In genomic region chr19:59344304-59344711, GRCm38 (mm10) we compare ENCODE assay signal across 8 mouse cellular contexts. TPM values are rescaled to one million over a fixed set of nuclear protein-coding genes. Genes with fewer than 3 reads are reported as not detected.
A peak's percentile ranks its signal among the peaks of the same experiment; 100 is the strongest.
DNase-seq lines count a peak whose midpoint lies in the region; ATAC-seq and TF ChIP-seq lines count a peak whose summit lies in the region.

No protein-coding gene starts in this region.

- H3K27ac ChIP-seq in embryonic facial prominence, embryonic 12.5 days, result no peak overlapping the region
- H3K27ac ChIP-seq in layer of hippocampus, adult 2 months, result peak overlapping the region; percentile 96

- under 1% methylated on average over 14 of the region's 14 CpGs for WGBS in embryonic facial prominence, embryonic 12.5 days

- ATAC-seq in activated CD4-positive, CD25-positive, alpha-beta regulatory T cell, adult 4 months, result peak; percentile 21
- ATAC-seq in embryonic facial prominence, embryonic 12.5 days (ENCODE audit: insufficient number of reproducible peaks, insufficient read depth, low FRiP score, low TSS enrichment), result no peak; the same call in 1 of the 2 replicates

- peak; percentile 32 to 41 for DNase-seq in B cell, adult 2 months
- peak; percentile 19 to 33 for DNase-seq in heart, postnatal 36 days
- peak in 1 of 2 experiments; percentile 15 for DNase-seq in layer of hippocampus, adult 2 months (ENCODE audit: low spot score in 2 of 2)
- peak; percentile 39 for DNase-seq in lung, postnatal 14 days
- peak; percentile 34 for DNase-seq in retina, embryonic 14.5 days (ENCODE audit: low spot score)
- DNase-seq in thymus, postnatal 25 days, result peak; percentile 56

- intact Hi-C loops in heart, postnatal 36 days (cut with DNase I), result loop anchor here (10.0 kb wide), 2 partner anchors 400 to 1240 kb away; partner anchors contain the start of genes Cacul1, Eno4 and Hspa12a

- no peaks in the 10 kb centered on the region for H3K36me3 ChIP-seq in embryonic facial prominence, embryonic 12.5 days

- peak overlapping the region; percentile 95 for H3K9ac ChIP-seq in embryonic facial prominence, embryonic 12.5 days

- H3K4me1 ChIP-seq in embryonic facial prominence, embryonic 12.5 days, result peaks cover 14% of the 10 kb centered on the region

- H3K9me3 ChIP-seq in embryonic facial prominence, embryonic 12.5 days, result no peaks in the 10 kb centered on the region

- peak overlapping the region; percentile 83 for H3K4me2 ChIP-seq in embryonic facial prominence, embryonic 12.5 days (replicated peaks)

- peak overlapping the region; percentile 95 for H3K4me3 ChIP-seq in embryonic facial prominence, embryonic 12.5 days
- H3K4me3 ChIP-seq in layer of hippocampus, adult 2 months, result peak overlapping the region; percentile 90

- H3K27me3 ChIP-seq in embryonic facial prominence, embryonic 12.5 days, result no peaks in the 10 kb centered on the region

- no peak for TF ChIP-seq CTCF in layer of hippocampus, adult 2 months (conservative IDR thresholded peaks at IDR 0.05)

RNA-seq across cellular contexts. Expression of gene Pdzd8, which starts 1.3 kb away (rescaled TPM):
- 1 to 10 TPM; 8.7 to 9.4 TPM for polyA plus RNA-seq in activated CD4-positive, CD25-positive, alpha-beta regulatory T cell, adult 4 months (2017; shearing (Covaris generic))
- 17.0 and 18.8 TPM in 2 replicates for polyA plus RNA-seq in embryonic facial prominence, embryonic 12.5 days (2016; fragmentation: Nextera tagmentation; extraction: Ambion mirVana)
- total RNA-seq in heart, postnatal 36 days (2021), result 10 to 100 TPM; 24.7 to 27.2 TPM
- total RNA-seq in layer of hippocampus, adult 2 months (2021), result 10 to 100 TPM; 48.7 to 49.7 TPM

RNA-seq across cellular contexts. Expression of gene Rps12-ps3, which starts 22.2 kb away (rescaled TPM):
- 100 to 1,000 TPM; 303 to 848 TPM for polyA plus RNA-seq in activated CD4-positive, CD25-positive, alpha-beta regulatory T cell, adult 4 months (2017; shearing (Covaris generic))
- 5.6 and 24.4 TPM in 2 replicates for polyA plus RNA-seq in embryonic facial prominence, embryonic 12.5 days (2016; fragmentation: Nextera tagmentation; extraction: Ambion mirVana)
- 100 to 1,000 TPM; 231 to 254 TPM for total RNA-seq in heart, postnatal 36 days (2021)
- total RNA-seq in layer of hippocampus, adult 2 months (2021), result 100 to 1,000 TPM; 249 to 342 TPM
